Mouse (Mus musculus) heart, adult 2 months (tissue): ENCODE results near the gene Pdcl2. TPM values are rescaled to one million over a fixed set of nuclear protein-coding genes. Genes with fewer than 3 reads are reported as not detected.

Experiments used
- DNase-seq, 2 experiments: peaks; one replicate each; pipeline ENCODE4 v3.0.0; 2021
- H3K27ac ChIP-seq: fragments of 200-600 bp; 2 replicates; pipeline ENCODE4 v1.8.1; 2022
- H3K27me3 ChIP-seq: fragments of 200-500 bp; 2 replicates; pipeline ENCODE4 v1.6.1; 2012; ENCODE audit warnings: mild to moderate bottlenecking, low read length, inconsistent platforms, mixed read lengths; ENCODE audit not compliant: control insufficient read depth, insufficient read depth
- H3K36me3 ChIP-seq: fragments of 200-500 bp; 2 replicates; pipeline ENCODE4 v1.6.1; 2012; ENCODE audit warnings: low read length, inconsistent platforms; ENCODE audit not compliant: control insufficient read depth, insufficient read depth
- H3K4me1 ChIP-seq: fragments of 200-500 bp; 2 replicates; pipeline ENCODE4 v1.6.1; 2011; ENCODE audit warnings: low read length; ENCODE audit not compliant: control insufficient read depth, insufficient read depth
- H3K4me3 ChIP-seq: fragments of 200-600 bp; 2 replicates; pipeline ENCODE4 v1.8.1; 2022
- H3K79me2 ChIP-seq: fragments of 200-500 bp; replicated peaks from 2 replicates; pipeline ENCODE4 v1.6.1; 2012; ENCODE audit warnings: mild to moderate bottlenecking, inconsistent platforms, low read length, moderate library complexity, mixed read lengths; ENCODE audit not compliant: control insufficient read depth, insufficient read depth
- H3K9ac ChIP-seq: fragments of 200-500 bp; 2 replicates; pipeline ENCODE4 v1.6.1; 2012; ENCODE audit warnings: low read depth, mild to moderate bottlenecking, control low read depth, inconsistent platforms, low read length, mixed read lengths
- CTCF ChIP-seq: fragments of 200-600 bp; IDR thresholded peaks from 2 replicates; pipeline ENCODE4 v1.8.1; 2022; ENCODE audit warnings: antibody characterized with exemption, mild to moderate bottlenecking, moderate library complexity
- EP300 ChIP-seq: fragments of 200-500 bp; IDR thresholded peaks from 2 replicates; pipeline ENCODE4 v1.6.1; 2011; ENCODE audit warnings: low read depth, low read length, control low read depth; ENCODE audit not compliant: insufficient read depth
- POLR2A ChIP-seq: fragments of 200-500 bp; IDR thresholded peaks from 2 replicates; pipeline ENCODE4 v1.6.1; 2011; ENCODE audit warnings: mild to moderate bottlenecking, low read depth, low read length, control low read depth; ENCODE audit not compliant: insufficient read depth
- WGBS: fragments of 180-500 bp; shearing (Covaris S2); methylation state at CpG from one replicate; pipeline ENCODE4 v1.1.7; 2018; 5-methylcytosine and 5-hydroxymethylcytosine counted together
- intact Hi-C: fragments of 180-260 bp; cut with DNase I; formaldehyde crosslinking; loops from one replicate; pipeline ENCODE4 v1.15.1; 2025
- polyA plus RNA-seq: library from polyadenylated mRNA; depleted of rRNA; stranded (reverse); fragments of >200 nt; gene quantifications from 2 replicates; pipeline ENCODE4 v1.2.3, GENCODE M21; 2012
- total RNA-seq, 2 experiments: library from RNA; stranded (reverse); gene quantifications; 2 replicates each; pipeline ENCODE4 v1.2.3; 2021

Gene Pdcl2
- total and polyA plus RNA-seq, 3 experiments = not detected

GRCm38 (mm10) chr5:76305616-76306015 lies 25.3 kb downstream of the Pdcl2 start:
- H3K27me3 ChIP-seq = no peaks in the 10 kb centered on the region
- H3K4me3 ChIP-seq = no peak overlapping the region
- no peak overlapping the region for H3K9ac ChIP-seq
- H3K36me3 ChIP-seq = peaks cover 8% of the 10 kb centered on the region
- H3K4me1 ChIP-seq = peaks cover 3% of the 10 kb centered on the region
- TF ChIP-seq POLR2A = no peak
- no peak for TF ChIP-seq EP300
- no peak for TF ChIP-seq CTCF
- H3K79me2 ChIP-seq = no peaks in the 10 kb centered on the region
- intact Hi-C loops = loop anchor here (2.0 to 10.0 kb wide), 3 partner anchors 165 to 431 kb away; partner anchors contain the start of gene Srd5a3
- peak in 1 of 2 experiments; percentile 19 for DNase-seq
- 20% methylated on average over 8 of the region's 8 CpGs for WGBS
- H3K27ac ChIP-seq = no peak overlapping the region

- intact Hi-C loops = loop anchor here (2.0 to 10.0 kb wide), 4 partner anchors 117 to 430 kb away; partner anchors contain the start of gene Srd5a3
- no peaks in the 10 kb centered on the region for H3K27me3 ChIP-seq
- peak within 1 kb of the TSS; percentile 96 for H3K27ac ChIP-seq
- peak within 1 kb of the TSS; percentile 95 for H3K9ac ChIP-seq
- 1% methylated on average over 96 of the region's 104 CpGs for WGBS
- peak; percentile 94 to 95 for DNase-seq
- H3K4me1 ChIP-seq = peaks cover 3% of the 10 kb centered on the region
- peaks cover 10% of the 10 kb centered on the region for H3K36me3 ChIP-seq
- no peak for TF ChIP-seq EP300
- no peak; the same call in 1 of the 2 replicates for TF ChIP-seq CTCF
- TF ChIP-seq POLR2A = no peak
- H3K4me3 ChIP-seq = peak within 1 kb of the TSS; percentile 89
- no peaks in the 10 kb centered on the region for H3K79me2 ChIP-seq
These were observed 26.3 kb downstream of the Pdcl2 start, which contains the start of gene Clock for GRCm38 (mm10) chr5:76304452-76305341. TSS of gene Clock (minus strand) at chr5:76304792.

GRCm38 (mm10) chr5:76303745-76304451 lies 27.1 kb downstream of the Pdcl2 start:
- WGBS = 1% methylated on average over 92 of the region's 100 CpGs
- TF ChIP-seq EP300 (no peak), POLR2A (no peak), CTCF (no peak)

GRCm38 (mm10) chr5:76303379-76303744 lies 27.6 kb downstream of the Pdcl2 start:
- TF ChIP-seq CTCF (no peak), EP300 (no peak), POLR2A (no peak)
- Histone ChIP-seq H3K27me3 (no peaks in the 10 kb centered on the region), H3K36me3 (peaks cover 12% of the 10 kb centered on the region), H3K4me1 (peaks cover 4% of the 10 kb centered on the region), H3K27ac (peak overlapping the region; percentile 96), H3K9ac (peak overlapping the region; percentile 95), H3K4me3 (peak overlapping the region; percentile 89), H3K79me2 (peaks cover 3% of the 10 kb centered on the region; the same call in 1 of the 2 replicates)
- WGBS = 4% methylated on average over 11 of the region's 11 CpGs
- no peak for DNase-seq
- intact Hi-C loops = loop anchor here (5.0 to 10.0 kb wide), 3 partner anchors 116 to 429 kb away; no protein-coding TSS in a partner anchor

More at GRCm38 (mm10) chr5:76303745-76304451, 27.1 kb downstream of the Pdcl2 start:
- Histone ChIP-seq H3K9ac (peak overlapping the region; percentile 95), H3K4me1 (peaks cover 4% of the 10 kb centered on the region), H3K27me3 (no peaks in the 10 kb centered on the region), H3K79me2 (0 out of 2 replicates have a peak, but pooled peaks cover 2% of the 10 kb centered on the region), H3K27ac (peak overlapping the region; percentile 96), H3K4me3 (peak overlapping the region; percentile 89), H3K36me3 (peaks cover 10% of the 10 kb centered on the region)
- intact Hi-C loops = loop anchor here (2.0 to 10.0 kb wide), 4 partner anchors 117 to 429 kb away; partner anchors contain the start of gene Srd5a3
- peak; percentile 91 for DNase-seq

GRCm38 (mm10) chr5:76302009-76302408 lies 28.9 kb downstream of the Pdcl2 start:
- Histone ChIP-seq H3K4me3 (no peak overlapping the region), H3K79me2 (peaks cover 3% of the 10 kb centered on the region; the same call in 1 of the 2 replicates), H3K9ac (no peak overlapping the region), H3K36me3 (peaks cover 17% of the 10 kb centered on the region), H3K4me1 (peaks cover 6% of the 10 kb centered on the region), H3K27me3 (no peaks in the 10 kb centered on the region), H3K27ac (no peak overlapping the region)
- no peak for DNase-seq
- WGBS = 81% methylated on average over 2 of the region's 2 CpGs
- peak; percentile 29 for TF ChIP-seq CTCF
- no peak for TF ChIP-seq POLR2A
- no peak for TF ChIP-seq EP300
- intact Hi-C loops = loop anchor here (5.0 to 10.0 kb wide), 3 partner anchors 115 to 427 kb away; no protein-coding TSS in a partner anchor
